Mouse (Mus musculus): ENCODE data around the gene Git2. TPM values are rescaled to one million over a fixed set of nuclear protein-coding genes. Genes with fewer than 3 reads are reported as not detected.

The Git2 gene
- polyA plus RNA-seq (2021; fragmentation: Nextera tagmentation): 19.1 and 19.8 TPM in 2 replicates
- long read RNA-seq, experiment 1, full-length matches to known transcripts: 2 of 11 reads
- long read RNA-seq, experiment 1, partial matches to known transcripts: 2 of 11 reads
- long read RNA-seq, experiment 1, other reads (novel, unspliced or antisense): 7 of 11 reads
- long read RNA-seq, experiment 2, full-length matches to known transcripts: 24 of 81 reads
- long read RNA-seq, experiment 2, partial matches to known transcripts: 18 of 81 reads
- long read RNA-seq, experiment 2, other reads (novel, unspliced or antisense): 39 of 81 reads

GRCm38 (mm10) chr5:114775056-114775979 lies at the start of gene Git2:
TSS of gene Git2 (minus strand) at chr5:114775517.

DNA sequence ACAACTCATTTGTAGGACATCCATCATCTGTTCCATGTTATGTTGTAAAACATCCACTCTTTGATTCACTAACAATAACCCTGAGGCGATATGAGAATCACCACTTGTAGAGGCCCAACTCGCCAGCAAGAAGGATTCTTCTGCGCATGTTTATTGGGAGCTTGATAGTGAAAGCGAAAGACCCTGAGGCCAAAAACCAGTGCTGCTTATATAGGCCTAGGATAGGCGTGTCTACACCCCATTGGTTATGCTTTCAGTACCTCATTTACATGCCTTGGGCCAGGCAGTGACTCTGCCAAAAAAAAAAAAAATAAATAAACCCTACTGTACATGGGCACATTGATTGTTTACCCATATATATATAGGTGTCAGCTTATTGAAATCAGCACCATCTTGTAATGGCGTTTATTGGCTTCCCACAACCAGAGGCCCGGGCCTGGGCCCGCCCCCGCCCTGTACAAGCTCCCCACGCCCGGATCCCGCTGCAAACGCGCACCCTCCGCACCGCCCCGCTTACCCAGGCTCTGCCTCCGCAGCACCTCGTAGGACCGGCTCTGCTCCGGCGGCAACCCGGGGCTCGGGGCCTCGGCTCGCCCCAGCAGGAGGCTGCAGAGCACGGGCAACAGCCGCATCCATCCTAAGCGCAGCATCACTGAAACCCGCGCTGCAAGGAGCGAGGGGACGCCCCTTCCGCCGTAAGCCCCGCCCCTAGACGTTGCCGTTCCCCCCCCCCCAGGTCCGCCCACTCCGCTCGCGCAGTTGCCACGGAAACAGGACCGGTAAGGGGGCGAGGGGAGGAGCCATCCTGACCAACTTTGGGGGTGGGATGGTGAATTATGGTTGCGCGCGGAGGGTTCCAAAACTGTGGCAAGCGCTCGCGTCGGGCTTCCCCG lies 47.7 kb upstream of the Git2 start, which contains the start of gene 1500011B03Rik:
1500011B03Rik (minus strand) TSS at position 673 of the 893 bp plus-strand sequence.

GRCm38 (mm10) chr5:114774403-114775051 lies 790 bp downstream of the Git2 start, which contains the start of gene Ankrd13a:
TSS of gene Ankrd13a (plus strand) at chr5:114774677.

DNA sequence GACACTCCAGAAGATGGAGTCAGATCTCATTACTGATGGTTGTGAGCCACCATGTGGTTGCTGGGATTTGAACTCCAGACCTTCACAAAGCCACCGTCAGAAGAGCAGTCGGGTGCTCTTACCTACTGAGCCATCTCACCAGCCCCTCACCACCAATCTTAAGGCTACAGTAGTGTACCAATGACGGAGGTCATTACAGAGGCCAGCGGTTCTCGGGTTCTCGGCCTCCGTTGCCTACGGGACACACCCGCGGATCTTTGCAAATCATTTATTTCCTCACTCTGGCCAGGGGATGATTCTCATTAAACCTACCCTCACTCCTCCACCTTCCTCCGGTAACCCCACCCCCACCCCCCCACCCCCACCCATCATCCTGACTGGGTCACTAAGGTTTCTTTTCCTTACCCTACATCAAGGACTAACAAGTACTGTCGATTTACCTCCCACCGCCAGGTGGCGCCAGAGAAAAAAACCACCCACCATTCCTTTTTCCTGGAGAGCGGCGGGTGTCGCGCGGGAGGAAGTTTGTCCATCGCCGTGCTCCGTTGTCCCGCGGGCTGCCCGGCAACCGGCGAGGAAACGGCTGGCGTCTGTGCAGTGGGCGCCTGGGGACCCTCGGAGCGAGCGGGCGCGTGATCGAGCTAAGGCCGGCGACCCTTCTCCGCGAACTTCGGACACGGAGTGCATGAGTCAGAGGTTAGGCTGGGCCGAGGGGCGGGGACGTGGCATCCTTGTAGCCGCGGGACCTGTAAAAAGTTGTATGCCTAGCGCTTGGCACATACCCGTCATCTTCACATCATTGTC lies 67.8 kb downstream of the Git2 start, which contains the start of gene Tchp:
Tchp (plus strand) TSS at position 496 of the 804 bp plus-strand sequence.

GRCm38 (mm10) chr5:114690633-114691567 lies 84.4 kb downstream of the Git2 start, which contains the start of gene Gltp:
TSS of gene Gltp (minus strand) at chr5:114690984.

Small RNA genes lying within 50 kb of the gene (microRNA-seq; reads per million reads assigned to microRNA genes)
- gene Mir7028: 0.86 reads per million

Other genes with a start within 250 kb of the Git2 start
- 0.46 and 0.49 TPM in 2 replicates for gene Fam222a, start 207.5 kb downstream of the Git2 start, polyA plus RNA-seq (2021; fragmentation: Nextera tagmentation)
- 0.75 and 7.1 TPM in 2 replicates for gene Trpv4, start 117.1 kb downstream of the Git2 start, polyA plus RNA-seq (2021; fragmentation: Nextera tagmentation)
- gene Gltp, start 84.5 kb downstream of the Git2 start, polyA plus RNA-seq (2021; fragmentation: Nextera tagmentation): 93.0 and 93.3 TPM in 2 replicates
- gene Tchp, start 67.8 kb downstream of the Git2 start, polyA plus RNA-seq (2021; fragmentation: Nextera tagmentation): 5.0 and 5.3 TPM in 2 replicates
- gene Ankrd13a, start 840 bp downstream of the Git2 start, polyA plus RNA-seq (2021; fragmentation: Nextera tagmentation): 5.0 and 5.6 TPM in 2 replicates
- 275 and 276 TPM in 2 replicates for gene 1500011B03Rik, start 48.0 kb upstream of the Git2 start, polyA plus RNA-seq (2021; fragmentation: Nextera tagmentation)
- gene 4930519G04Rik, start 78.1 kb upstream of the Git2 start, polyA plus RNA-seq (2021; fragmentation: Nextera tagmentation): not detected in 2 replicates
- 0.10 and 0.14 TPM in 2 replicates for gene Gm9936, start 83.2 kb upstream of the Git2 start, polyA plus RNA-seq (2021; fragmentation: Nextera tagmentation)
- gene Oasl2, start 121.4 kb upstream of the Git2 start, polyA plus RNA-seq (2021; fragmentation: Nextera tagmentation): 2.0 and 5.7 TPM in 2 replicates
- gene Oasl1, start 147.7 kb upstream of the Git2 start, polyA plus RNA-seq (2021; fragmentation: Nextera tagmentation): 0.20 and 0.39 TPM in 2 replicates
- gene 2210016L21Rik, start 166.6 kb upstream of the Git2 start, polyA plus RNA-seq (2021; fragmentation: Nextera tagmentation): 222 and 238 TPM in 2 replicates
- 0.04 TPM in 1 of 2 replicates, not detected in the other for gene Hnf1a, start 195.6 kb upstream of the Git2 start, polyA plus RNA-seq (2021; fragmentation: Nextera tagmentation)
- 7.9 and 8.7 TPM in 2 replicates for gene Sppl3, start 235.6 kb upstream of the Git2 start, polyA plus RNA-seq (2021; fragmentation: Nextera tagmentation)

All from layer of hippocampus, adult 6 months (tissue).